Mouse (Mus musculus): ENCODE data around the gene Aldh4a1. TPM values are rescaled to one million over a fixed set of nuclear protein-coding genes. Genes with fewer than 3 reads are reported as not detected.
A peak's percentile ranks its signal among the peaks of the same experiment; 100 is the strongest.

Gene Aldh4a1
- total RNA-seq (2014; rRNA removed; ENCODE audit: low replicate concordance) (47.7 and 53.7 TPM in 2 replicates), polyA plus RNA-seq (2015; fragmentation: Nextera tagmentation; extraction: Ambion mirVana) (21.7 and 24.9 TPM in 2 replicates)

DNA sequence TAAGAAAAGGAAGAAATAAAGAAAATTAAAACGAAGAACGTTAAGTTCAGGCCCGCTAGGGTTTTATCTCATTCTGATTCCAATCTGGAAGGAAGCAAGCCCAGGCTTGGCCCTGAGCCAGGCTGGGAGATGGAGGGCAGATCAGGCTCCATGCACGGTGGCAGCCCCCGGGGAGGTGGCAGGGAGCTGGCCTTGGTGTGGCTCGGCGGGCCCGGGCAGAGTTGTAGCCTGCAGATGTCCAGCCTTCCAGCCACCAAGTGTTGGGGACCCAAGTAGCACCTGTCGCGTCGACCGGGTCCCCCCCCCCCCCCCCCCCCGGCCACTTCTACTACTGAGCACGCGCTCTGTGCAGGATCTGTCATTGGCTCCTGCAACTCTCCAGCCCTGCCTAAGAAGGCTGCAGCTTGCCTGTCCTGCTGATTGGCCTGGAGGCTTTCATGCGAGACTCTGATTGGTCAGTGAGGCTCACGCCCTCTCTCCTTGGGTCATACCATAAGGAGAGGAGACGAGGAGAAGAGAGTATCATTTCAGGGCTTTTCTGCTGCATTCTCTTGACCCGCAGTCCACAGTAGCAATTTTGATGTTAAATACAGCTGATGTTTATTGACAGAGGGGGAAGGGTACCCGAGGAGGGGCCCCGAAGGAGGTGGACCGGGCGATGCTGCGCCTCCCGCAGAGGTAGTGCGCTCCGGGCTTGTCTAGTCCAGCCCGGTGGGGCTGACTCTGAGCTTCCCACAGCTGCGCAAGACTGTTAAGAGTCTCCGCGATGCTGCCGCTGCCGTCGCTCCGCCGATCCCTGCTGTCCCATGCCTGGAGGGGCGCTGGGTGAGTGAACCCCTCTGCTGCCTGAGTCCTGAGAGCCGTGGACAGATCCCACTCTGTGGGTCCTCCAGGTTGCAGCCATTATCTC, at the start of gene Aldh4a1:
Gene Aldh4a1 (plus strand): TSS at position 494 of the 910 bp plus-strand sequence.
- peak; percentile 98 for DNase-seq (ENCODE audit: low spot score)
- Histone ChIP-seq H3K4me3 (ENCODE audit: low read depth, low read length) (peak within 1 kb of the TSS; percentile 66), H3K9ac (replicated peaks; ENCODE audit: low read depth, low read length) (peak within 1 kb of the TSS; percentile 67), H3K36me3 (replicated peaks; ENCODE audit: control insufficient read depth, insufficient read depth, low read length) (no peaks in the 10 kb centered on the region), H3K4me1 (ENCODE audit: control insufficient read depth, insufficient read depth) (peaks cover 11% of the 10 kb centered on the region; the same call in 1 of the 2 replicates), H3K4me2 (ENCODE audit: low read depth, low read length) (peak within 1 kb of the TSS; percentile 91), H3K27me3 (ENCODE audit: control insufficient read depth, insufficient read depth, low read length) (no peaks in the 10 kb centered on the region), H3K9me3 (replicated peaks; ENCODE audit: control insufficient read depth, low read length) (no peaks in the 10 kb centered on the region), H3K27ac (ENCODE audit: low read depth) (peak within 1 kb of the TSS; percentile 73)
- peak; percentile 100 for ATAC-seq (ENCODE audit: insufficient read depth, low read depth)
- WGBS: under 1% methylated on average over 33 of the region's 38 CpGs
- TF ChIP-seq EP300 (IDR thresholded peaks at IDR 0.05; ENCODE audit: low read depth) (peak; percentile 93), CTCF (IDR thresholded peaks at IDR 0.05; ENCODE audit: low read depth) (no peak)

DNA sequence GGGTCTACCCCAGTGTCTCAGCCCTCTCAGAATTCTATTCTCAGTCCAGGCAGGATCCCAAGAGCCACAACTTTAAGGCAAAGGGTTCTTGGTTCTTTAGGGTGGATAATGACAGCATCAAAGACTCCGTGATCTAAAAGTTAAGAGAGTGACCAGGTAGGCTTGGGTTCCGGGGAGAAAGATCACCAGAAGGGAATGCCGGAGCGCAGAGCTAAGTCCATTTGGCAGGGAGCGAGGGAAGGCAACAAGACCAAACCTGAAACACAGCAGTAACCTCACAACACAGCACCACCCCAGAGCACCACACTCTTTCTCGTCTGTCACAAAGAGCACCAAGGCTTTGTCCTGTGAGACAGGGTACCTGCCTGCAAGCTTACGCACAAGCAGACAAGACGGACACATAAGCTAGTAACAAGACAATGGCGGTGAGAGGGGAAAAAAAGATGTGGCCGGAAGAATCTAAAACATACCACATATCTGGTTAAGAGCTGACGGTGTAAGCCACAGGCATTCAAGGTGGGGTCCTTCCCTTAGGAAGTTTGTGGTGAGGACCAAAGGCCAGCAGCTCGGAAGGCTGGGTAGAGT, 49.6 kb upstream of the Aldh4a1 start:
- Histone ChIP-seq H3K36me3 (replicated peaks; ENCODE audit: control insufficient read depth, insufficient read depth, low read length) (no peaks in the 10 kb centered on the region), H3K9me3 (replicated peaks; ENCODE audit: control insufficient read depth, low read length) (no peaks in the 10 kb centered on the region), H3K27me3 (ENCODE audit: control insufficient read depth, insufficient read depth, low read length) (peaks cover 3% of the 10 kb centered on the region; the same call in 1 of the 2 replicates), H3K4me3 (ENCODE audit: low read depth, low read length) (no peak overlapping the region), H3K9ac (replicated peaks; ENCODE audit: low read depth, low read length) (no peak overlapping the region), H3K27ac (ENCODE audit: low read depth) (no peak overlapping the region), H3K4me2 (ENCODE audit: low read depth, low read length) (no peak overlapping the region), H3K4me1 (ENCODE audit: control insufficient read depth, insufficient read depth) (peaks cover 10% of the 10 kb centered on the region; the same call in 1 of the 2 replicates)
- 83% methylated on average over 12 of the region's 12 CpGs for WGBS
- no peak for TF ChIP-seq CTCF (IDR thresholded peaks at IDR 0.05; ENCODE audit: low read depth)
- no peak for TF ChIP-seq EP300 (IDR thresholded peaks at IDR 0.05; ENCODE audit: low read depth)
- DNase-seq (ENCODE audit: low spot score) (no peak), ATAC-seq (ENCODE audit: insufficient read depth, low read depth) (no peak)

DNA sequence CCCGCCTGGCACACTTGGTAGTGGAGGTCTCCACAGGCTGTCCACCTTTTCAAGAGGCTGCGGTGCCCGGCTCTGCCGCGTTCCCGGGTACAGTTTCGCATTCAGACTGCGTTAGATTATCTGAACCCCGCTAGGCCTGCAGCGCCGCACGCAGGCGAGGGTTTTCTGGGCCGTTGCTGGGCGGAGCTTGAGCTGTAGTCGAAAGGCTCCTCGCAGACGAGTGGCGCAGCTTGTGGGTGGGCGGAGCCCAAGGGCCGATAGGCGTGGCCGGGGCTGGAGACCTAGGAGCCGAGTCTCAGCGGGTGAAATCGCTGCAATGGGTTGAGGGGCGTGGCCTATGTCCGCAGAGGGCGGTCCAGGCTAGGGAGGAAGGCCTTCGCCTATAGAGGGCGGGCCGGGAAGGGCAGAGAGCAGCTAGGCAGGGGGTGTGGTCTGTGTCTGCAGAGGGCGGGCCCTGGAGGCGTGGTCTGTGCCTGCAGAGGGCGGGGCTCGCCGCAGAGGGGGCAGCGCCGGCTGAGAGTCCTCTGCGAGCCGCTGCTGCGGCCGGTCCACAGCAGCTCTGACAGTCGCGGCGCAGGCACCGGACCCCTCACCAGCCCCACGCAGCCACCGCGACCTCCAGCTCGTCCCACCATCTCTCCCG, 48.4 kb upstream of the Aldh4a1 start:
- peak; percentile 97 for ATAC-seq (ENCODE audit: insufficient read depth, low read depth)
- TF ChIP-seq CTCF (IDR thresholded peaks at IDR 0.05; ENCODE audit: low read depth): peak; percentile 56
- TF ChIP-seq EP300 (IDR thresholded peaks at IDR 0.05; ENCODE audit: low read depth): no peak
- WGBS: under 1% methylated on average over 48 of the region's 52 CpGs

DNA sequence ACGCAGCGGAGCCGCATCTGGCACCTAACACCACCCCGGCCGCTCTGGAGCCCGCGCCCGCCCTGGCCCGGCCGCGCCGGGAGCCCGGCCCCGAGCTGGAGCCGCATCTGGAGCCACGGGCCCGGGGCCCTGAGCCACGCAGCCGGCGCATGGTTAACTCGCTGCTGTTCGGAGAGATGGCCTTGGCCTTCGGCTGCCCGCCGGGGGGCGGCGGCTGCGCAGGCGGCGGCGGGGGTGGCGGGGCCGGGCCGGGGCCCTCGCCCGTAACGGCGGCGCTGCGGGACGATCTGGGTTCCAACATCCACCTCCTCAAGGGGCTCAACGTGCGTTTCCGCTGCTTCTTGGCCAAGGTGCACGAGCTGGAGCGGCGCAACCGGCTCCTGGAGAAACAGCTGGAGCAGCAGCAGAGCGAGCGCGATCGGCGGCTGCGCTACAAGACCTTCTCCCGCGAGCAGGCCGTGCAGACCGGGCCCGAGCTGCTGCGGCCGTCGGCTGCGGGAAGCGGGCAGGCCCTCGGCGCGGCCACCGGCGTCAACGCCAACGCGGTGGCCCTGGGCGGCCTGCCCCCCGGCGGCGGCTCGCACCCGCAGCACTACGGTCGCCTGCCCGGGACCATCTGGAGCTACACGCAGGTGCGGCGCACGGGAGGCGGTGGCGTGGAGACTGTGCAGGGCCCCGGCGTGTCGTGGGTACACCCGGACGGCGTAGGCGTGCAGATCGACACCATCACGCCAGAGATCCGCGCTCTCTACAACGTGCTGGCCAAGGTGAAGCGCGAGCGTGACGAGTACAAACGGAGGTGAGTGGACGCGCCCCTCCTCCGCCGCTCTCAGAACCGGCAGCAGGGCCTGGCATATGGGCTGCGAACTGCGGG, 47.6 kb upstream of the Aldh4a1 start:
- peak overlapping the region; percentile 81 for H3K9ac ChIP-seq (replicated peaks; ENCODE audit: low read depth, low read length)
- WGBS: under 1% methylated on average over 101 of the region's 111 CpGs
- peaks cover 21% of the 10 kb centered on the region for H3K4me1 ChIP-seq (ENCODE audit: control insufficient read depth, insufficient read depth)
- H3K4me3 ChIP-seq (ENCODE audit: low read depth, low read length): peak overlapping the region; percentile 73
- peak; percentile 23 for ATAC-seq (ENCODE audit: insufficient read depth, low read depth)
- no peaks in the 10 kb centered on the region for H3K27me3 ChIP-seq (ENCODE audit: control insufficient read depth, insufficient read depth, low read length)
- DNase-seq (ENCODE audit: low spot score): no peak
- H3K36me3 ChIP-seq (replicated peaks; ENCODE audit: control insufficient read depth, insufficient read depth, low read length): no peaks in the 10 kb centered on the region
- TF ChIP-seq CTCF (IDR thresholded peaks at IDR 0.05; ENCODE audit: low read depth): no peak
- no peak for TF ChIP-seq EP300 (IDR thresholded peaks at IDR 0.05; ENCODE audit: low read depth)
- no peaks in the 10 kb centered on the region for H3K9me3 ChIP-seq (replicated peaks; ENCODE audit: control insufficient read depth, low read length)
- H3K27ac ChIP-seq (ENCODE audit: low read depth): peak overlapping the region; percentile 84
- peak overlapping the region; percentile 95 for H3K4me2 ChIP-seq (ENCODE audit: low read depth, low read length)

More for the DNA sequence above, 48.4 kb upstream of the Aldh4a1 start:
- Histone ChIP-seq H3K27ac (ENCODE audit: low read depth) (peak overlapping the region; percentile 84), H3K27me3 (ENCODE audit: control insufficient read depth, insufficient read depth, low read length) (no peaks in the 10 kb centered on the region), H3K4me1 (ENCODE audit: control insufficient read depth, insufficient read depth) (peaks cover 14% of the 10 kb centered on the region), H3K36me3 (replicated peaks; ENCODE audit: control insufficient read depth, insufficient read depth, low read length) (no peaks in the 10 kb centered on the region), H3K9me3 (replicated peaks; ENCODE audit: control insufficient read depth, low read length) (no peaks in the 10 kb centered on the region), H3K9ac (replicated peaks; ENCODE audit: low read depth, low read length) (peak overlapping the region; percentile 81), H3K4me3 (ENCODE audit: low read depth, low read length) (peak overlapping the region; percentile 73), H3K4me2 (ENCODE audit: low read depth, low read length) (peak overlapping the region; percentile 95)
- DNase-seq (ENCODE audit: low spot score): peak; percentile 99

All from heart, postnatal 0 days (tissue).